Mouse (Mus musculus) mature B cell (primary cell): ENCODE results near the gene Kti12.

Source experiments
- in situ Hi-C: fragments of 300-500 bp; cut with MboI; formaldehyde crosslinking; loops from 2 replicates; pipeline ENCODE4 v1.14.3; 2019

Kti12 gene

DNA sequence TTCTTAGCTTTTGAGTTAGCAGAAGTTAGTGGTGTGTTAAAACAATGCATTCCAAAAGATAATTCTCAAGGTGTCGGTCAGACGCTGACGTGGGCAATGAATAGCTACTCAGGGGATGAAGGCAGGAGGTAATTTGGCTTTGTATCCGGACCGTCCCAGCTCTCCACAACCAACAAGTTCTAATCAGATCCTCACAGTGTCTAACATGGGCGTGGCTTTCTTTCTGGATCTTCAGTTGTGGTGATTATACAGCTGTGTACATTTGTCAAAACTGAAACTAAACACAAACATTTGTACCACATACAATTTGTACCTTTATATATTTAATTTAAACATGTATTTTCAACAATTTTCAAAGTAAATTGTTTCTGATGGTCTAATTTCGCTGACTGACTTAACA is 19.2 kb downstream of the Kti12 start:
- in situ Hi-C loops: loop anchor here (25.0 kb wide), 1 partner anchor 295 kb away; no protein-coding TSS in a partner anchor

DNA sequence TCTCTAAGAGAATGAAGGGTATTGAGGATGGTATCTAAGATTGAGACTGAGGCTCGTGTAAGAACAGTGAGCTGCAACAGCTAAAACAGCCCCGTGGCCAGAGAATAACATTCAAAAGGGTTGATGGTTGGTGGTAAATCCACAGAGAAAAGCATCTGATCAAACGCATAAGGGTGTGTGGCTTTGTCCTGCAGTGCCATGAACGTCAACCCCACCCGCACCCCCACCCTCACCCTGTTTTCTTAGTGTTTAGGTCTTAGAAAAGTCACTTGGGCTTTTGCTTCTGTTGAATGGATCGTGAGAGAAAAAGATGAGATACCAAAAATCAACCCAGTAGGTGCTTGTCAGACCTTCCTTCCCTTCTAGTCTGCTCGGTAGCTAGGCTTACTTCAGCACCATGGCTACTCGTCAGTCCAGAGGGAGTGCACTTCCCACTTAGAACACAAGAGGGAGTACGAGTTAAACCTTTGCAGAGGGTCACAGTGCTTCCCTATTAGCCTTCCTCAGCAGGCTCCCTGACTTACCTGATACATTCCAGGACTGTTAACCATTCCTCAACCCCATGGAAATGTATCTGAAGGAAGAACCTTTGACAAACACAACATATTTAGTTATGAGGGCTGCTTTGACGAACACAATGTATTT is 22.3 kb downstream of the Kti12 start:
- in situ Hi-C loops: loop anchor here (25.0 kb wide), 1 partner anchor 292 kb away; no protein-coding TSS in a partner anchor

DNA sequence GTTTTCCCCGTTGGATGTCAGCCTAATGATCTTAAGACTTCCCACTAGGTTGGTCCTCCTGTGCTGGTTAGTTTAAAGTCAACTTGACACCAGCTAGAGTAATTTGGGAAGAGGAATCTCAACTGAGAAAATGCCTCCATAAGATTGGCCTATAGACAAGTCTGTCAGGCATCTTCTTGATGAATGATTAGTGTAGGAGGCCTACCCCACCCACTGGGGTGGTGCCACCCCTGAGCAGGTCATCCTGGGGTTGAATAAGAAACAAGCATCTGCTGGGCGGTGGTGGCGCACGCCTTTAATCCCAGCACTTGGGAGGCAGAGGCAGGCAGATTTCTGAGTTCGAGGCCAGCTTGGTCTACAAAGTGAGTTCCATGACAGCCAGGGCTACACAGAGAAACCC is 26.2 kb downstream of the Kti12 start:
- in situ Hi-C loops: loop anchor here (25.0 kb wide), 1 partner anchor 289 kb away; no protein-coding TSS in a partner anchor

DNA sequence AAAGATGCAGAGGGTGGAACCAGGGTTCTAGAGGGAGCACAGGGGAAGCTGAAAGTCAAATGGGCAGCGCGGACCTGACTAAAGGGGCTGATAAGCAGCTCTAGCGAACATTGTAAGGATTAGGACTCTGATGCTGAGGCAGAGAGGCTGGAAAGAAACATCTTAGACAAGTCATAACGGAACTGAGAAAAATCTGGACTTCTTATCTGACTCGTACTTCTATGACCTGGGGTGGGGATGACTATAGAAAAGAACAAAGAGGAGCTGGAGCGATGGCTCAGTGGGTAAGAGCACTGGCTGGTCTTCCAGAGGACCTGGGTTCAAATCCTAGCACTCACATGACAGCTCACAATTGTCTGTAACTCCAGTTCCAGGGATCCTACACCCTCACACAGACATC is 30.3 kb downstream of the Kti12 start:
- in situ Hi-C loops: no loop called here

DNA sequence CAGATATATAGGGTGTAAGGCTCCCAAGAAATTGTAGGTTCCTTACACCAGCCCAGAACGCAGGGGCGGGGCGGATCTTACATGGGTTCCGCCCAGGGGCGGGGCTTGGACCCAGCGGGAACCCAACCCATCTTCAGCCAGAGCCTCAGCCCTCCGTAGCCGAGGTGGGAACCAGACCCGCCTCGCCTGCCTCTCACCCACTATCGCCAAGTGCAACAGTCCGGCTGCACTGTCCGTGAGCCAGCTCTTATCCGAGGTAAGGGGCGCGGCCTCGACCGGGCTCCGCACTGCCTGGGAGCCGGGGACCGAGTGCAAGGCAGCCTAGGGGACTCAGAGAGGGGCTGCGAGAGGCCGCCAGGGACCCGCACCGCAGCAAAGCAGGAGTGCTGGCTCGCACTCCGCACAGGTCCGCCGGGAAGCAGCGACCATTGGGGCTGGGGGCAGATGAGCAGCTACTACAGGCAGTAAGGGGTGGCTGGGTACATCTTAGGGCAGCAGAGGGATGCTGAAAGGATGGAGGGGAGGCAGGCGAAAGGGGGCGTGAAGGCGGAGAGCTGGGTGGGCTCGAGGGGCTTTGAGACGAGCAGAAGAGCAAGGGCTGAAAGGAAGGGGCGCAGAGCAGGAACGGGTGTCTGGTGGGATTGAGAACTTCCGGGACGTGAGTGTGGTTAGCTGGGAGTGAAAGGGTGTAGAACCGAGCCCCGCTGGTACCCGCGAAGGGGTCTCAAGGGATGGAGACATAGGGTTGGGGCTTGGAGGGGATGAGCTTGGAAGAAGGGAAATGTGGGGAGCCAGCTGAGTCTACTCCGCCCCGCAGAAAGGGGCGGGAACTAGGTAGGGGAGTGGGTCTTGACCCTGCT is 31.6 kb downstream of the Kti12 start, which contains the start of gene Rab3b:
Gene Rab3b, plus strand, starts transcription at position 101 of the 860 bp plus-strand sequence.
- in situ Hi-C loops: no loop called here

DNA sequence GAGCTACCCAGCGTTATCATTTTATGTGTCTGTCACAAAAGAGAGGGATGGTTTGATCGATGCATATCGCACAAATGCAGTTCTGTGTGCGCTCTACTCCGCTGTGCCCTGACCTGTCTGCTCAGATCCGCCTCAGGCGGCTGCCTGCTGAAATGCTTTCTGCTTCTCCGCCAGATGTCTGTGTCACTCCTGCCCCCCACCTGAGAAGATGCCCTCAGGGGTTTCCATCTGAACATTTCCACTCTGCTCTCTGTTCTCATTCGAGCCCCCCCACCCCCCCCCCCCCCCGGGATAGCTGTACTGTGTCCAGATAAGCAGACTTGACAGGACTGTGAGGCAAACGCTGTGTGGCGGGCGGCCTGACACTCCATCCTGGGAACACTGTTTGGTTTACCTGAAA is 36.2 kb downstream of the Kti12 start:
- in situ Hi-C loops: no loop called here

DNA sequence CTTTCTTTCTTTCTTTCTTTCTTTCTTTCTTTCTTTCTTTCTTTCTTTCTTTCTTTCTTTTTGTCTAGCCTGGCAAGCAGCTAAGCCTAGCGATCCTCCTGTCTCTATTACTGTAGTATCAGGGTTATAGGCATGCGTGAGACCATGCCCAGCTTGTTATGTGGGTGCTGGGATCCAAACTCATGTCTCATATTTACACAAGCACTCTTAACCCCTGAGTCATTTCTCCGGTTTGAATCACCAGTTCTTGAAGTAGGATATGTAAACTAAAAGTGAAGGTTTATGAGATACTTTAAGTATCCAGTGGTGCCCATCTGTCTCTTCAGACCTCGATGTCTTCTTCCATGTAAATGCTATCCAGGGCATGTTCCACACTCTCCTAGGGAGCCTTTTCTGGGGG is 39.9 kb downstream of the Kti12 start:
- in situ Hi-C loops: no loop called here

DNA sequence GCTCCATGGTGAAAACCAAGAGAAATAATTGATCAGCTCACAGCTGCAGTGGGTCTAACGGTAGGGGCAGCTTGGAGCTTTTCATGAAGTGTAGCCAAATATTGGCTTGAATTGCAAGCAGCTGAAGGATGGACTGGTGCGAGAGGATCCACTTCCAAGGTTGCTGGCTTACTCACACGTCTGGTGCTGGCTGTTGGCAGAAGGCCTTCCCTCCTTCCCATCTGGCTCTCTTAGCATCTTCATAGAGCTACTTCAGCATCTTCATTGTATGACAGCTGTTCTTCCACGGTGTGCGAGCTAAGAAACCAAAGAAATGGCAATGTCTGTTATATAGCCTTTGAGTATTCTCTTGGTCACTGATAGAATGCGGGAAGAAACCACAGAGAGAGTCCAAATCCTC is 43.3 kb downstream of the Kti12 start:
- in situ Hi-C loops: no loop called here
